Mouse (Mus musculus) CH12.LX (cell line): ENCODE measurements around the gene C6.

Experiments used
- CTCF ChIP-seq, 2 experiments: IDR thresholded peaks in 1 of 2; conservative IDR thresholded peaks in 1 of 2; 2 replicates each; pipeline ENCODE4 v1.5.1; 2011 to 2012; ENCODE audit warnings: low read depth in 2 of 2, low read length in 2 of 2, improper control_type of control experiment in 1 of 2, inconsistent platforms in 1 of 2, mild to moderate bottlenecking in 1 of 2, moderate library complexity in 1 of 2
- MAX ChIP-seq: IDR thresholded peaks from 2 replicates; pipeline ENCODE4 v1.6.1; 2011; ENCODE audit warnings: low read length, improper control_type of control experiment
- MYC ChIP-seq: IDR thresholded peaks from 2 replicates; pipeline ENCODE4 v1.6.1; 2011; ENCODE audit warnings: low read depth, mild to moderate bottlenecking, improper control_type of control experiment, low read length
- SMC3 ChIP-seq: IDR thresholded peaks from 2 replicates; pipeline ENCODE4 v1.6.1; 2011; ENCODE audit warnings: low read depth, low read length, improper control_type of control experiment
- TCF12 ChIP-seq: IDR thresholded peaks from 2 replicates; pipeline ENCODE4 v1.6.1; 2014; ENCODE audit warnings: low read depth, mild to moderate bottlenecking, inconsistent platforms, low read length, improper control_type of control experiment
- UBTF ChIP-seq: IDR thresholded peaks from 2 replicates; pipeline ENCODE4 v1.6.1; 2012; ENCODE audit warnings: low read depth, mild to moderate bottlenecking, inconsistent platforms, low read length, improper control_type of control experiment, moderate library complexity
- ZNF384 ChIP-seq: IDR thresholded peaks from 2 replicates; pipeline ENCODE4 v1.6.1; 2012; ENCODE audit warnings: low read depth, low read length, improper control_type of control experiment, inconsistent platforms

DNA sequence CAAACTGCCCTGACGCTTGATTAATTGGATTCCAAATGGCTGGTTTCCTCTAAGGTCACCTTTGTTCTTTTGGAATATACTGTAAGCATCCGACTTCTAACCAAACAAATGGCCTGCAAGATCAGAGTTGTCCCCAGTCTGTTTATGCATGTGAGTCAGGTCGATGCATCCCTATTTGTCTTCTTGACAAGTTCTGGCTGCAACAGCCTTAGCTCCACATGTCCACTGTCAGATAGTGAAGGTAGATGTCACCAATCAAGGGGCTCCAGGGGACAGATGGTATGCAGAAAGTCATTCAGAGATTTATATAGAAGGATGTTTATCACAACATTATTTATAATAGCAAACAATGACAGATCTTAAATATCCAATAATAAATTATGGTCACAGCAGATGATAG, 91.5 kb downstream of the C6 start:
- TF ChIP-seq SMC3, result no peak
- no peak for TF ChIP-seq TCF12
- no peak for TF ChIP-seq UBTF
- no peak for TF ChIP-seq CTCF (conservative IDR thresholded peaks at IDR 0.05 in 1 of 2, IDR thresholded peaks at IDR 0.05 in 1 of 2; ENCODE audit: low read depth in 2 of 2, low read length in 2 of 2)
- TF ChIP-seq ZNF384, result no peak
- no peak for TF ChIP-seq MAX
- TF ChIP-seq MYC, result no peak
